Mouse (Mus musculus) sigmoid colon, adult 10 weeks (tissue): Measurements from ENCODE around the gene Vwde. TPM values are rescaled to one million over a fixed set of nuclear protein-coding genes. Genes with fewer than 3 reads are reported as not detected.

Experiments
- polyA plus RNA-seq: library from polyadenylated mRNA; stranded (reverse); fragments of 350-450 nt; fragmentation: Illumina TruSeq; extraction: RNeasy Lipid Tissue Mini Kit (QIAGEN cat#74804); gene quantifications from one replicate; pipeline ENCODE4 v1.2.3, GENCODE M21; 2014; ENCODE audit warnings: low read depth, low replicate concordance

Vwde gene
- not detected for polyA plus RNA-seq

GRCm38 (mm10) chr6:13224596-13225227 is at the start of gene Vwde:
Gene Vwde (minus strand): TSS chr6:13224965.

Other genes starting within 250 kb of the Vwde start
- gene Tmem106b, start 155.2 kb downstream of the Vwde start, polyA plus RNA-seq, result 194 TPM